Mouse (Mus musculus): ENCODE results near the gene Klhdc7b.

DNA sequence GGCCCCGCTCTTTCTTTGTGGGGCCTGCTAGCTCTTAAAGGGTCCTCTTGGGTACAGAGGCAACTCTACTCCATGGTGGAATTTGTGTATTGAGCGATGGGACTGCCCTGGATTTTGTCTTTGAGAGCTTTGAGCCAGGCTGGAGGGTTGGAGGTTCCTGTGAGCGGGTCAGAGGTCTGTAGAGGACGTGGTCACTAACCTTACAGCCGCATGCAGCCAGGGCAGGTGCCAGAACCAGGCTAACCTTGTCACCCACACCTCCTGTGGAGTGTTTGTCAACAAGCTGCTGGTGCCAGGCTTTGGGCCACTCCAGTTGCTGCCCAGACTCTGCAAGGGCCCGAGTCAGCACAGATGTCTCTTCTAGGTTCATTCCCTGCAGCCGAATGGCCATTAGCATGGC, 8.7 kb upstream of the Klhdc7b start:
- TF ChIP-seq POLR2A (IDR thresholded peaks at IDR 0.05; ENCODE audit: low read depth, low read length) = no peak
- TF ChIP-seq CTCF (conservative IDR thresholded peaks at IDR 0.05; ENCODE audit: insufficient read depth, insufficient read length, low read depth, low read length) = no peak

All from kidney, adult 2 months (tissue).